In genomic region chr4:90860854-90861253, GRCm38 (mm10) we compare ENCODE assay signal across 8 mouse cellular contexts.
DNase-seq lines count a peak whose midpoint lies in the region; ATAC-seq and TF ChIP-seq lines count a peak whose summit lies in the region.

No protein-coding gene starts in this region.

- DNase-seq in cerebellum, adult 8-10 months, result peak; percentile 1
- no peak for DNase-seq in cerebellum, adult 2 months
- DNase-seq in liver, postnatal 0 days, result no peak
- no peak for DNase-seq in liver, embryonic 11.5 days (ENCODE audit: low spot score)
- peak; percentile 25 for DNase-seq in embryo, embryonic 9.5 days (ENCODE audit: extremely low spot score)
- peak; percentile 31 for DNase-seq in limb, embryonic 11.5 days (ENCODE audit: low spot score)
- DNase-seq in urinary bladder, adult 2 months (ENCODE audit: low spot score), result no peak

- H3K4me2 ChIP-seq in liver, postnatal 0 days (ENCODE audit: low read depth, low read length), result no peak overlapping the region
- no peak overlapping the region for H3K4me2 ChIP-seq in liver, embryonic 11.5 days
- H3K4me2 ChIP-seq in limb, embryonic 11.5 days (ENCODE audit: low read depth, severe bottlenecking), result no peak overlapping the region

- TF ChIP-seq POLR2A in cerebellum, adult 2 months (IDR thresholded peaks at IDR 0.05; ENCODE audit: borderline replicate concordance, insufficient read depth, low read length), result no peak

- no peaks in the 10 kb centered on the region for H3K27me3 ChIP-seq in cerebellum, adult 2 months (ENCODE audit: control insufficient read depth, insufficient read depth, low read length)
- H3K27me3 ChIP-seq in liver, postnatal 0 days (ENCODE audit: insufficient read depth, low read length), result no peaks in the 10 kb centered on the region
- no peaks in the 10 kb centered on the region for H3K27me3 ChIP-seq in liver, embryonic 11.5 days (replicated peaks; ENCODE audit: control insufficient read depth, insufficient read depth, low read length)
- no peaks in the 10 kb centered on the region for H3K27me3 ChIP-seq in limb, embryonic 11.5 days (ENCODE audit: control insufficient read depth, insufficient read depth, low read length)

- no peak for TF ChIP-seq CTCF in cerebellum, adult 2 months (IDR thresholded peaks at IDR 0.05; ENCODE audit: borderline replicate concordance, insufficient read depth, low read depth, low read length)
- 0 out of 2 replicates have a peak, but pooled peaks have one; percentile 13 for TF ChIP-seq CTCF in liver, postnatal 0 days (IDR thresholded peaks at IDR 0.05; ENCODE audit: low read depth)

- no peaks in the 10 kb centered on the region for H3K4me1 ChIP-seq in cerebellum, adult 2 months (ENCODE audit: control insufficient read depth, insufficient read depth, low read length)
- H3K4me1 ChIP-seq in liver, postnatal 0 days (ENCODE audit: insufficient read depth), result no peaks in the 10 kb centered on the region
- H3K4me1 ChIP-seq in liver, embryonic 11.5 days (replicated peaks; ENCODE audit: control insufficient read depth, insufficient read depth, low read length), result no peaks in the 10 kb centered on the region
- no peaks in the 10 kb centered on the region for H3K4me1 ChIP-seq in limb, embryonic 11.5 days (ENCODE audit: control insufficient read depth, insufficient read depth, low read length)

- TF ChIP-seq EP300 in liver, postnatal 0 days (IDR thresholded peaks at IDR 0.05; ENCODE audit: low read depth), result no peak

- H3K9me3 ChIP-seq in liver, postnatal 0 days (ENCODE audit: low read length), result no peaks in the 10 kb centered on the region
- no peaks in the 10 kb centered on the region for H3K9me3 ChIP-seq in liver, embryonic 11.5 days (ENCODE audit: control insufficient read depth, low read length)
- H3K9me3 ChIP-seq in limb, embryonic 11.5 days (ENCODE audit: control insufficient read depth, low read length), result no peaks in the 10 kb centered on the region

- no peak overlapping the region for H3K9ac ChIP-seq in liver, postnatal 0 days (replicated peaks)
- H3K9ac ChIP-seq in liver, embryonic 11.5 days (ENCODE audit: low read depth, low read length), result no peak overlapping the region
- no peak overlapping the region for H3K9ac ChIP-seq in limb, embryonic 11.5 days (ENCODE audit: low read length)

- no peak overlapping the region for H3K27ac ChIP-seq in cerebellum, adult 2 months (ENCODE audit: insufficient read depth, low read length)
- H3K27ac ChIP-seq in liver, postnatal 0 days (ENCODE audit: low read depth), result no peak overlapping the region
- H3K27ac ChIP-seq in liver, embryonic 11.5 days (ENCODE audit: low read depth, low read length), result no peak overlapping the region
- no peak overlapping the region for H3K27ac ChIP-seq in limb, embryonic 11.5 days (replicated peaks; ENCODE audit: low read depth, low read length)

- ATAC-seq in liver, postnatal 0 days, result no peak
- ATAC-seq in liver, embryonic 11.5 days (replicated peaks; ENCODE audit: low FRiP score), result no peak
- no peak for ATAC-seq in limb, embryonic 11.5 days (ENCODE audit: insufficient number of reproducible peaks, low FRiP score, low TSS enrichment, low read depth)
- ATAC-seq in monocyte, adult 5-6 weeks (replicated peaks; ENCODE audit: insufficient number of reproducible peaks, low FRiP score, low TSS enrichment, poor library complexity, severe bottlenecking), result no peak

- H3K4me3 ChIP-seq in cerebellum, adult 2 months (replicated peaks; ENCODE audit: insufficient read depth, low read depth, low read length), result no peak overlapping the region
- H3K4me3 ChIP-seq in liver, postnatal 0 days (ENCODE audit: low read depth, low read length), result no peak overlapping the region
- H3K4me3 ChIP-seq in liver, embryonic 11.5 days (ENCODE audit: low read depth, low read length), result no peak overlapping the region
- no peak overlapping the region for H3K4me3 ChIP-seq in limb, embryonic 11.5 days (ENCODE audit: low read depth, low read length)

- 47% methylated on average over 2 of the region's 2 CpGs for WGBS in cerebellum, adult 2 months
- WGBS in liver, postnatal 0 days (ENCODE audit: insufficient replicate concordance), result 39% methylated on average over 2 of the region's 2 CpGs
- WGBS in liver, embryonic 11.5 days, result 35% methylated on average over 2 of the region's 2 CpGs
- WGBS in limb, embryonic 11.5 days, result 44% methylated on average over 2 of the region's 2 CpGs

- H3K36me3 ChIP-seq in liver, postnatal 0 days (replicated peaks; ENCODE audit: insufficient read depth, low read length), result no peaks in the 10 kb centered on the region
- no peaks in the 10 kb centered on the region for H3K36me3 ChIP-seq in liver, embryonic 11.5 days (ENCODE audit: control insufficient read depth, insufficient read depth, low read length)
- no peaks in the 10 kb centered on the region for H3K36me3 ChIP-seq in limb, embryonic 11.5 days (ENCODE audit: control insufficient read depth, insufficient read depth, low read length)

Comparison
In these comparisons a context has a peak if more than half of its experiments do, and no peak if none do; other contexts are left out.
1. DNase-seq: peak in cerebellum, adult 8-10 months (single experiment), embryo, embryonic 9.5 days (single experiment) and limb, embryonic 11.5 days (single experiment); none in cerebellum, adult 2 months (0 of 2), liver, postnatal 0 days (single experiment), liver, embryonic 11.5 days (single experiment) and urinary bladder, adult 2 months (single experiment).